In the genomic region with DNA sequence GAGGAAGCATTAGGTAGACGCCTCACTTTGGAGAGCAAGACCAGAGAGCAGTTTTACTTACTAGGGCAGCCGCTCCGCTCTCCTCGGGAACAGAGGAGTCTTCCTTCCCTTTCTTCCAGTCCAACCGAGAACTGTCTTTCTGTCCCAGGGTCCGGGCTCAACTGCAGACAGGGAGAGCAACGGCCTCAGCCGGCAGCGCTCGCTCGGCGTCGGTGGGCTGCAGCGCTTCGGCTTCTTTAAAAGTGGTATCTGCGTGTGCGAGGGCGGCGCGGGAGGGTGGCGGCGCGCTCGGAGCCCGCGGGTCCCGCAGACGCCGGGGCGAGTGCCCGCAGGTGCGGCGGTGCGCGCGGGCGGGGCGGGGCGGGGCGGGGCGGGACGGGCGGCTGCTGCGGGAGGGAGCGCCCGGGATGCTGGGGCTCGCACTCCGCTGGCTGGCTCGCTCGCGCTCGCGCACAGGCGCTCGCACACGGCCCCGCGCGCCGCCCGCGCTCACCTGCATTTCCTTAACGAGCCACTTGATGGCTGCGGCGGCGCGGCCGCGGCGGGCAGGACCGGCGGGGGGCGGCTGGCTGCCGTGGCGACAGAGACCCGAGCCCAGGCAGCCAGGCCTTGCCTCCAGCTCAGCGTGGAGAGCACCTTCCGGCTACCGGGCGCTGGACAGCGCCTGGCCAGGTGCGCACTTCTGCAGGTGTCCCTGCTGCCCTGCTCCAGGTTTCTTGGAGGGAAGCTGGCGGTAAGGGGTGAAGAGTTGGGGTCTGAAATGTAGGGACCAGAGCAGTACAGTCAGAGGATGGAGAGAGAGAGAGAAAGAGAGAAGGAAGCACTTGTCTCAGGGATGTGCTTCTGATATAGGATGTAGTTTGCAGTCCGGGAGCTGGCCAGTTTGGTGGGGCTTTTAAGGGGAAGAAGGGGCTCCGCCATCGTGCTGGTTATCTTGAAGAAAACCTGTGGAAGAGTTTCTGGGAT, we compare ENCODE assay signal across 7 mouse cellular contexts. TPM values are rescaled to one million over a fixed set of nuclear protein-coding genes. Genes with fewer than 3 reads are reported as not detected.
DNase-seq lines count a peak whose midpoint lies in the region; ATAC-seq lines count a peak whose summit lies in the region.

A gene (minus strand): TSS at position 433 of the 966 bp plus-strand sequence.

- ATAC-seq in embryonic facial prominence, embryonic 11.5 days (replicated peaks; ENCODE audit: insufficient number of reproducible peaks, low FRiP score, low TSS enrichment, low read depth) = peak; percentile 90
- peak; percentile 93 for ATAC-seq in midbrain, embryonic 16.5 days

- WGBS in embryonic facial prominence, embryonic 11.5 days = under 1% methylated on average over 73 of the region's 86 CpGs
- under 1% methylated on average over 86 of the region's 86 CpGs for WGBS in hindbrain, embryonic 10.5 days
- WGBS in midbrain, embryonic 16.5 days = under 1% methylated on average over 74 of the region's 86 CpGs

- no peaks in the 10 kb centered on the region for H3K9me3 ChIP-seq in embryonic facial prominence, embryonic 11.5 days (replicated peaks; ENCODE audit: control insufficient read depth, low read length)
- no peaks in the 10 kb centered on the region for H3K9me3 ChIP-seq in hindbrain, embryonic 10.5 days
- no peaks in the 10 kb centered on the region for H3K9me3 ChIP-seq in midbrain, embryonic 16.5 days (replicated peaks; ENCODE audit: control insufficient read depth, low read length, poor library complexity, severe bottlenecking)

- no peaks in the 10 kb centered on the region for H3K36me3 ChIP-seq in embryonic facial prominence, embryonic 11.5 days (replicated peaks; ENCODE audit: control insufficient read depth, insufficient read depth, low read depth, low read length)
- H3K36me3 ChIP-seq in hindbrain, embryonic 10.5 days = no peaks in the 10 kb centered on the region
- no peaks in the 10 kb centered on the region for H3K36me3 ChIP-seq in midbrain, embryonic 16.5 days (ENCODE audit: control insufficient read depth, insufficient read depth, low read length)

- H3K27ac ChIP-seq in embryonic facial prominence, embryonic 11.5 days (replicated peaks; ENCODE audit: low read depth, low read length) = no peak within 1 kb of the TSS
- H3K27ac ChIP-seq in hindbrain, embryonic 10.5 days = peak within 1 kb of the TSS; percentile 67
- peak within 1 kb of the TSS; percentile 84 for H3K27ac ChIP-seq in midbrain, embryonic 16.5 days (ENCODE audit: low read length)

- DNase-seq in R1 (ENCODE audit: low read depth, low spot score) (peak; percentile 55), MN1 (ENCODE audit: low spot score) (no peak)
- DNase-seq in adrenal gland, adult 8-10 months = no peak
- peak; percentile 75 for DNase-seq in embryonic facial prominence, embryonic 11.5 days (ENCODE audit: low spot score)
- peak; percentile 61 for DNase-seq in hindbrain, embryonic 10.5 days (ENCODE audit: low spot score)
- DNase-seq in left cerebral cortex, adult 8-10 months (ENCODE audit: low spot score in 2 of 2) = peak; percentile 43 to 59

- peaks cover 6% of the 10 kb centered on the region; the same call in 1 of the 2 replicates for H3K27me3 ChIP-seq in embryonic facial prominence, embryonic 11.5 days (ENCODE audit: control insufficient read depth, insufficient read depth, low read length)
- H3K27me3 ChIP-seq in hindbrain, embryonic 10.5 days (ENCODE audit: insufficient read depth, poor library complexity, severe bottlenecking) = peaks cover 33% of the 10 kb centered on the region
- H3K27me3 ChIP-seq in midbrain, embryonic 16.5 days (ENCODE audit: control insufficient read depth, insufficient read depth, low read depth, low read length) = no peaks in the 10 kb centered on the region

- H3K4me1 ChIP-seq in embryonic facial prominence, embryonic 11.5 days (ENCODE audit: control insufficient read depth, insufficient read depth, low read length) = no peaks in the 10 kb centered on the region
- H3K4me1 ChIP-seq in hindbrain, embryonic 10.5 days (replicated peaks) = peaks cover 8% of the 10 kb centered on the region; the same call in 1 of the 2 replicates
- peaks cover 7% of the 10 kb centered on the region for H3K4me1 ChIP-seq in midbrain, embryonic 16.5 days (ENCODE audit: control insufficient read depth, insufficient read depth, low read length)

- H3K4me3 ChIP-seq in embryonic facial prominence, embryonic 11.5 days (ENCODE audit: low read depth, low read length) = peak within 1 kb of the TSS; percentile 59
- H3K4me3 ChIP-seq in hindbrain, embryonic 10.5 days = peak within 1 kb of the TSS; percentile 64
- peak within 1 kb of the TSS; percentile 60 for H3K4me3 ChIP-seq in midbrain, embryonic 16.5 days (ENCODE audit: low read depth, low read length)

- peak within 1 kb of the TSS; percentile 52 for H3K9ac ChIP-seq in embryonic facial prominence, embryonic 11.5 days (replicated peaks; ENCODE audit: low read length)
- H3K9ac ChIP-seq in midbrain, embryonic 16.5 days (ENCODE audit: low read depth, low read length) = peak within 1 kb of the TSS; percentile 77

- H3K4me2 ChIP-seq in embryonic facial prominence, embryonic 11.5 days (ENCODE audit: low read depth, low read length) = peak within 1 kb of the TSS; percentile 91
- H3K4me2 ChIP-seq in midbrain, embryonic 16.5 days (ENCODE audit: low read length) = peak within 1 kb of the TSS; percentile 62

RNA-seq across cellular contexts. Expression of the gene that starts here (rescaled TPM):
- 100 to 1,000 TPM in 2 of 4 experiments, 10 to 100 TPM in 2; 87.5 to 122 (median 105) TPM for total RNA-seq in adrenal gland, adult 8-10 months (2022)
- polyA plus RNA-seq in embryonic facial prominence, embryonic 11.5 days (2014; fragmentation: Nextera tagmentation; extraction: Ambion mirVana) = 19.9 and 20.5 TPM in 2 replicates
- polyA plus RNA-seq in hindbrain, embryonic 10.5 days (2016; fragmentation: Nextera tagmentation; extraction: Ambion mirVana) = 10.1 and 15.5 TPM in 2 replicates
- total RNA-seq in left cerebral cortex, adult 8-10 months (2022) = 100 to 1,000 TPM; 270 to 296 (median 280) TPM
- polyA plus RNA-seq in midbrain, embryonic 16.5 days (2015; fragmentation: Nextera tagmentation; extraction: Ambion mirVana) = 90.7 and 95.8 TPM in 2 replicates

Comparison
In these comparisons a context has a peak if more than half of its experiments do, and no peak if none do; other contexts are left out.
1. DNase-seq: peak in R1 (single experiment), embryonic facial prominence, embryonic 11.5 days (single experiment), hindbrain, embryonic 10.5 days (single experiment) and left cerebral cortex, adult 8-10 months (2 of 2); none in adrenal gland, adult 8-10 months (single experiment) and MN1 (single experiment).
2. Peak in every context shown above with its lines, with median percentiles within 50 percentile points of each other: H3K4me3 ChIP-seq.